Mouse (Mus musculus) olfactory bulb, adult 2 months (tissue): ENCODE measurements around the gene Tmem107. TPM values are rescaled to one million over a fixed set of nuclear protein-coding genes. Genes with fewer than 3 reads are reported as not detected.

Experiments used
- H3K27ac ChIP-seq: fragments of 200-500 bp; 2 replicates; pipeline ENCODE4 v1.5.1; 2012; ENCODE audit warnings: low read depth, low read length; ENCODE audit not compliant: insufficient read depth
- H3K4me1 ChIP-seq: fragments of 200-500 bp; 2 replicates; pipeline ENCODE4 v1.6.1; 2012; ENCODE audit warnings: low read length; ENCODE audit not compliant: control insufficient read depth, insufficient read depth
- H3K4me3 ChIP-seq: fragments of 200-500 bp; 2 replicates; pipeline ENCODE4 v1.5.1; 2012; ENCODE audit warnings: mild to moderate bottlenecking, low read depth, low read length, moderate library complexity; ENCODE audit not compliant: insufficient read depth
- CTCF ChIP-seq: fragments of 200-500 bp; IDR thresholded peaks from 2 replicates; pipeline ENCODE4 v1.5.1; 2012; ENCODE audit warnings: low read depth, mild to moderate bottlenecking, low read length, moderate library complexity; ENCODE audit not compliant: insufficient read depth
- POLR2A ChIP-seq: fragments of 200-500 bp; IDR thresholded peaks from 2 replicates; pipeline ENCODE4 v1.6.1; 2012; ENCODE audit warnings: mild to moderate bottlenecking, low read depth, low read length, moderate library complexity; ENCODE audit not compliant: insufficient read depth
- WGBS: fragments of 180-500 bp; shearing (Covaris S2); methylation state at CpG from one replicate; pipeline ENCODE4 v1.1.7; 2018; 5-methylcytosine and 5-hydroxymethylcytosine counted together
- polyA plus RNA-seq: library from polyadenylated mRNA; stranded (reverse); fragments of >200 nt; gene quantifications from 2 replicates; pipeline ENCODE4 v1.2.4, GENCODE M21; 2012; ENCODE audit warnings: low replicate concordance; ENCODE audit not compliant: missing spikeins, insufficient read depth, insufficient read length

Gene Tmem107
- polyA plus RNA-seq, 1 experiment = not detected

- H3K4me1 ChIP-seq = peaks cover 28% of the 10 kb centered on the region
- peak overlapping the region; percentile 53 for H3K27ac ChIP-seq
- TF ChIP-seq CTCF (no peak), POLR2A (no peak)
- H3K4me3 ChIP-seq = peak overlapping the region; percentile 52
- 12% methylated on average over 9 of the region's 9 CpGs for WGBS
Observed at GRCm38 (mm10) chr11:69071262-69071661, 656 bp downstream of the Tmem107 start.

- Histone ChIP-seq H3K27ac (peak overlapping the region; percentile 7; the same call in 1 of the 2 replicates), H3K4me1 (peaks cover 24% of the 10 kb centered on the region), H3K4me3 (no peak overlapping the region)
- 75% methylated on average over 11 of the region's 11 CpGs for WGBS
- TF ChIP-seq CTCF (no peak), POLR2A (no peak)
Observed at GRCm38 (mm10) chr11:69072234-69072633, 1.6 kb downstream of the Tmem107 start.

- peak overlapping the region; percentile 90 for H3K27ac ChIP-seq
- peaks cover 22% of the 10 kb centered on the region for H3K4me1 ChIP-seq
- WGBS = 2% methylated on average over 9 of the region's 9 CpGs
- peak overlapping the region; percentile 34 for H3K4me3 ChIP-seq
- no peak for TF ChIP-seq CTCF
- no peak for TF ChIP-seq POLR2A
Observed at GRCm38 (mm10) chr11:69072666-69073064, 2.1 kb downstream of the Tmem107 start.

GRCm38 (mm10) chr11:69073065-69073888 is 2.7 kb downstream of the Tmem107 start:
- TF ChIP-seq POLR2A (no peak), CTCF (no peak)
- no peak overlapping the region for H3K4me3 ChIP-seq
- peaks cover 24% of the 10 kb centered on the region for H3K4me1 ChIP-seq
- WGBS = under 1% methylated on average over 14 of the region's 14 CpGs
- peak overlapping the region; percentile 99 for H3K27ac ChIP-seq

GRCm38 (mm10) chr11:69073951-69074775 is 3.6 kb downstream of the Tmem107 start:
- 22% methylated on average over 6 of the region's 6 CpGs for WGBS
- H3K4me1 ChIP-seq = peaks cover 24% of the 10 kb centered on the region
- no peak overlapping the region for H3K4me3 ChIP-seq
- TF ChIP-seq CTCF (no peak), POLR2A (no peak)
- H3K27ac ChIP-seq = peak overlapping the region; percentile 81

- WGBS = 40% methylated on average over 2 of the region's 2 CpGs
- Histone ChIP-seq H3K4me3 (no peak overlapping the region), H3K27ac (peak overlapping the region; percentile 81), H3K4me1 (peaks cover 24% of the 10 kb centered on the region)
- TF ChIP-seq POLR2A (no peak), CTCF (no peak)
Observed at GRCm38 (mm10) chr11:69074776-69075069, 4.1 kb downstream of the Tmem107 start.

- Histone ChIP-seq H3K27ac (no peak overlapping the region), H3K4me3 (no peak overlapping the region), H3K4me1 (peaks cover 19% of the 10 kb centered on the region)
- TF ChIP-seq POLR2A (no peak), CTCF (no peak)
- WGBS = 61% methylated on average over 9 of the region's 9 CpGs
Observed at GRCm38 (mm10) chr11:69075764-69076479, 5.3 kb downstream of the Tmem107 start.

GRCm38 (mm10) chr11:69076572-69076971 is 6.0 kb downstream of the Tmem107 start:
- TF ChIP-seq POLR2A = no peak
- WGBS = 25% methylated on average over 5 of the region's 5 CpGs
- H3K27ac ChIP-seq = no peak overlapping the region
- H3K4me3 ChIP-seq = no peak overlapping the region
- peaks cover 15% of the 10 kb centered on the region for H3K4me1 ChIP-seq
